Mouse (Mus musculus): ENCODE data around the gene Cd9.

DNA sequence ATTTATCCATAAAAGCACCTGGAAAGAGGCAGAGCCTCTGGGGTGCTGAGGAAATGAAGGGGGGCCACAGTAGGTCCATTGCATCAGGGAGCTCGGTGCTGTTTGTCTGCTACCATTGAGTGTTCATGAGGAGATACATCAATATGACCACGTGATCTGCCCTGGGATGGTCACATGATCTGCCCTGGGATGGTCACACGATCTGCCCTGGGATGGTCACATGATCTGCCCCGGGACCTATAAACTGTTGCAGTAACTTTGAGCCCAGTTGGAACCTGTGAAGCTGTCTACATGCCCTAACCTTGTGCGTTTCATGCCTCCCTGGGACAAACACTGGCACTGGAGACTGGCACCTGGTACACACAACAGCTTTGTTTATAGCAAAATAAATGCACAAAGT, 43.9 kb upstream of the Cd9 start:
- TF ChIP-seq POLR2A (IDR thresholded peaks at IDR 0.05; ENCODE audit: insufficient read depth, low read depth, low read length): no peak
- TF ChIP-seq CTCF (IDR thresholded peaks at IDR 0.05): no peak
- no peak for TF ChIP-seq EP300 (IDR thresholded peaks at IDR 0.05; ENCODE audit: insufficient read depth, low read depth, low read length)
